ENCODE assay signal across 14 mouse cellular contexts in the genomic region with DNA sequence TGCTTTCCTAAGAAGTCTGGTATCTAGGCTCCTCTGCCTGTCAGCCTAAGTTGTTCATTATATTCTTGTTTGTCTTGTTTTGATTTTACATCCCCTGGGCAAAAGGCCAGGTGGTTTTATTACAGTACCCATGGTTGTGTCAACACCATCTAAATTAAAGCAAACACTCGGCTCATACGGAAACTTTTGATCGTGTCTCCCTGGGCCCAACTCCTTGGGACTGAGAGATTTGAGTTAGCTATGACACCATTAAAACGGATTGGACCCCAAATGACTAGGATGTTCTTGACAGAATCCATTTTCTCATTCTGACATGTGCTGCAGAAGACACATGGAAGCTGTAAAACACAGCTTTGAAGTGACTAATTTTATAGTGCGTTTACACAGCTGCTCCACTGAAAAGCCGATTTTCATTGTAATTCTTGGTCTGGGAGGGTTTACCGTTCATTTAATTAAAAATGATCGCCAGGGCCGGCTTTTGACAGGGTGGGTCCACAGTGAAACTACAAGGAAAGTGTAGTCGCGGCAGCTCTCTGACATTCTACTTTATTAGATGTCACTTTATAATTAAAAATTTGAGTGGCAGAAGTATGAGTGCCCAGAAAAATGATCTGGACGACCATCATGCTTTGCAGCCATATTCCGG. TPM values are rescaled to one million over a fixed set of nuclear protein-coding genes. Genes with fewer than 3 reads are reported as not detected.
DNase-seq lines count a peak whose midpoint lies in the region; ATAC-seq and TF ChIP-seq lines count a peak whose summit lies in the region.
"Had no signal": no experiment of that assay in that cellular context is flagged by ENCODE, and none has a peak within 500 bp of the region (broad histone marks: within the 10 kb centered on the region; RNA-seq: fewer than 3 reads in every experiment).

No protein-coding gene starts in this region.

- WGBS in embryonic facial prominence, embryonic 10.5 days = 67% methylated on average over 13 of the region's 13 CpGs
- 22% methylated on average over 13 of the region's 13 CpGs for WGBS in limb, embryonic 12.5 days
- WGBS in forebrain, postnatal 0 days = 70% methylated on average over 13 of the region's 13 CpGs

- H3K27ac ChIP-seq in embryonic facial prominence, embryonic 10.5 days (replicated peaks) = no peak overlapping the region
- no peak overlapping the region for H3K27ac ChIP-seq in limb, embryonic 12.5 days
- no peak overlapping the region for H3K27ac ChIP-seq in forebrain, postnatal 0 days (ENCODE audit: low read depth, low read length)

- H3K9me3 ChIP-seq in embryonic facial prominence, embryonic 10.5 days = no peaks in the 10 kb centered on the region
- H3K9me3 ChIP-seq in limb, embryonic 12.5 days = no peaks in the 10 kb centered on the region
- H3K9me3 ChIP-seq in forebrain, postnatal 0 days (ENCODE audit: low read length) = no peaks in the 10 kb centered on the region

- H3K4me2 ChIP-seq in limb, embryonic 12.5 days = peak overlapping the region; percentile 23
- H3K4me2 ChIP-seq in forebrain, postnatal 0 days (ENCODE audit: low read depth) = no peak overlapping the region
- H3K4me2 ChIP-seq: liver, embryonic 11.5 days had no signal

- no peak overlapping the region for H3K4me3 ChIP-seq in embryonic facial prominence, embryonic 10.5 days
- no peak overlapping the region for H3K4me3 ChIP-seq in limb, embryonic 12.5 days (replicated peaks)
- no peak overlapping the region for H3K4me3 ChIP-seq in forebrain, postnatal 0 days (ENCODE audit: low read depth, low read length)

- no peak for TF ChIP-seq CTCF in forebrain, postnatal 0 days (IDR thresholded peaks at IDR 0.05; ENCODE audit: low read depth)

- no peaks in the 10 kb centered on the region for H3K4me1 ChIP-seq in embryonic facial prominence, embryonic 10.5 days
- peaks cover 9% of the 10 kb centered on the region for H3K4me1 ChIP-seq in limb, embryonic 12.5 days (replicated peaks)
- no peaks in the 10 kb centered on the region for H3K4me1 ChIP-seq in forebrain, postnatal 0 days (ENCODE audit: insufficient read depth)

- H3K9ac ChIP-seq in limb, embryonic 12.5 days (replicated peaks) = no peak overlapping the region
- H3K9ac ChIP-seq in forebrain, postnatal 0 days = no peak overlapping the region

- H3K27me3 ChIP-seq in embryonic facial prominence, embryonic 10.5 days (replicated peaks; ENCODE audit: low read depth, poor library complexity, severe bottlenecking) = no peaks in the 10 kb centered on the region
- no peaks in the 10 kb centered on the region for H3K27me3 ChIP-seq in limb, embryonic 12.5 days
- H3K27me3 ChIP-seq in forebrain, postnatal 0 days (ENCODE audit: insufficient read depth, low read length) = no peaks in the 10 kb centered on the region

- H3K36me3 ChIP-seq in embryonic facial prominence, embryonic 10.5 days (replicated peaks) = no peaks in the 10 kb centered on the region
- no peaks in the 10 kb centered on the region for H3K36me3 ChIP-seq in limb, embryonic 12.5 days
- H3K36me3 ChIP-seq in forebrain, postnatal 0 days (ENCODE audit: insufficient read depth) = no peaks in the 10 kb centered on the region

- ATAC-seq in limb, embryonic 12.5 days (ENCODE audit: insufficient number of reproducible peaks, insufficient read depth, low FRiP score, low TSS enrichment, low read depth) = no peak
- ATAC-seq in forebrain, postnatal 0 days = no peak

- peak; percentile 57 for DNase-seq in embryo, embryonic 10.5 days (ENCODE audit: low spot score)
- peak; percentile 14 for DNase-seq in embryonic facial prominence, embryonic 10.5 days (ENCODE audit: low spot score)
- peak; percentile 22 for DNase-seq in hindlimb bud, embryonic 11.5 days (ENCODE audit: extremely low spot score, low read depth, low spot score)
- DNase-seq in adrenal gland, adult 2 months = no peak
- no peak for DNase-seq in thymus, postnatal 4 days
- no peak for DNase-seq in forebrain, postnatal 0 days
- DNase-seq in lung, postnatal 14 days = no peak
- DNase-seq: cerebellum, postnatal 10 days; gastrocnemius, postnatal 36 days had no signal

RNA-seq across cellular contexts. Expression of a gene that starts 24.5 kb away (rescaled TPM):
- not detected in 2 replicates for polyA plus RNA-seq in embryonic facial prominence, embryonic 10.5 days (2016; fragmentation: Nextera tagmentation; extraction: Ambion mirVana)
- not detected in 2 replicates for polyA plus RNA-seq in limb, embryonic 12.5 days (2016; fragmentation: Nextera tagmentation; extraction: Ambion mirVana)
- total RNA-seq in adrenal gland, adult 2 months (2021) = not detected
- not detected in 2 replicates for polyA plus RNA-seq in adrenal gland, adult 2 months (2012; rRNA removed)
- total RNA-seq in forebrain, postnatal 0 days (2014; rRNA removed) = 1.8 and 2.5 TPM in 2 replicates
- 0.11 and 0.24 TPM in 2 replicates for polyA plus RNA-seq in forebrain, postnatal 0 days (2015; fragmentation: Nextera tagmentation; extraction: Ambion mirVana)
- total RNA-seq: gastrocnemius, postnatal 36 days; megakaryocyte, adult 5-6 weeks had no signal
- polyA plus RNA-seq: heart, postnatal 0 days; liver, embryonic 11.5 days had no signal

RNA-seq across cellular contexts. Expression of a gene that starts 24.5 kb away (rescaled TPM):
- 0.24 TPM in 1 of 2 replicates, not detected in the other for polyA plus RNA-seq in embryonic facial prominence, embryonic 10.5 days (2016; fragmentation: Nextera tagmentation; extraction: Ambion mirVana)
- polyA plus RNA-seq in limb, embryonic 12.5 days (2016; fragmentation: Nextera tagmentation; extraction: Ambion mirVana) = 0.56 and 0.87 TPM in 2 replicates
- total RNA-seq in adrenal gland, adult 2 months (2021) = not detected
- polyA plus RNA-seq in adrenal gland, adult 2 months (2012; rRNA removed) = not detected in 2 replicates
- 8.6 and 8.8 TPM in 2 replicates for total RNA-seq in forebrain, postnatal 0 days (2014; rRNA removed)
- 5.9 and 6.6 TPM in 2 replicates for polyA plus RNA-seq in forebrain, postnatal 0 days (2015; fragmentation: Nextera tagmentation; extraction: Ambion mirVana)
- total RNA-seq: gastrocnemius, postnatal 36 days; megakaryocyte, adult 5-6 weeks; neutrophil, adult 5-6 weeks had no signal
- polyA plus RNA-seq: heart, postnatal 0 days; liver, embryonic 11.5 days had no signal

Comparison
In these comparisons a context has a peak if more than half of its experiments do, and no peak if none do; other contexts are left out.
1. DNase-seq: peak in embryo, embryonic 10.5 days (single experiment), embryonic facial prominence, embryonic 10.5 days (single experiment) and hindlimb bud, embryonic 11.5 days (single experiment); none in adrenal gland, adult 2 months (single experiment), thymus, postnatal 4 days (single experiment), forebrain, postnatal 0 days (single experiment) and lung, postnatal 14 days (single experiment).